Mouse (Mus musculus): ENCODE measurements around the gene Ubxn11.

- TF ChIP-seq EP300 (IDR thresholded peaks at IDR 0.05; ENCODE audit: low read depth), result no peak
- TF ChIP-seq CTCF (IDR thresholded peaks at IDR 0.05; ENCODE audit: low read depth), result no peak
These were observed 8.3 kb downstream of the Ubxn11 start for GRCm38 (mm10) chr4:134110653-134111052.
